ENCODE assay signal across 9 mouse cellular contexts in genomic region chr12:16550983-16551454, GRCm38 (mm10). TPM values are rescaled to one million over a fixed set of nuclear protein-coding genes. Genes with fewer than 3 reads are reported as not detected.
DNase-seq lines count a peak whose midpoint lies in the region; ATAC-seq and TF ChIP-seq lines count a peak whose summit lies in the region.
"Had no signal": no experiment of that assay in that cellular context is flagged by ENCODE, and none has a peak within 500 bp of the region (broad histone marks: within the 10 kb centered on the region; RNA-seq: fewer than 3 reads in every experiment).

No protein-coding gene starts in this region.

- peaks cover 32% of the 10 kb centered on the region for H3K4me1 ChIP-seq in neural tube, embryonic 13.5 days (replicated peaks)
- H3K4me1 ChIP-seq in heart, embryonic 10.5 days, result peaks cover 28% of the 10 kb centered on the region
- no peaks in the 10 kb centered on the region for H3K4me1 ChIP-seq in stomach, postnatal 0 days (replicated peaks; ENCODE audit: control insufficient read depth, insufficient read depth)
- no peaks in the 10 kb centered on the region for H3K4me1 ChIP-seq in liver, postnatal 0 days (ENCODE audit: insufficient read depth)
- H3K4me1 ChIP-seq: intestine, embryonic 15.5 days had no signal

- 52% methylated on average over 12 of the region's 12 CpGs for WGBS in neural tube, embryonic 13.5 days
- 65% methylated on average over 12 of the region's 12 CpGs for WGBS in heart, embryonic 10.5 days
- WGBS in stomach, postnatal 0 days, result 80% methylated on average over 12 of the region's 12 CpGs
- WGBS in liver, postnatal 0 days (ENCODE audit: insufficient replicate concordance), result 87% methylated on average over 12 of the region's 12 CpGs

- peak; percentile 44 for ATAC-seq in neural tube, embryonic 13.5 days (ENCODE audit: low read depth)
- ATAC-seq in stomach, postnatal 0 days (ENCODE audit: low FRiP score, low TSS enrichment), result no peak
- no peak for ATAC-seq in liver, postnatal 0 days
- ATAC-seq: intestine, embryonic 15.5 days had no signal

- H3K4me3 ChIP-seq in neural tube, embryonic 13.5 days, result no peak overlapping the region
- no peak overlapping the region for H3K4me3 ChIP-seq in heart, embryonic 10.5 days
- H3K4me3 ChIP-seq in stomach, postnatal 0 days (ENCODE audit: low read depth, low read length), result no peak overlapping the region
- no peak overlapping the region for H3K4me3 ChIP-seq in liver, postnatal 0 days (ENCODE audit: low read depth, low read length)
- H3K4me3 ChIP-seq: intestine, embryonic 15.5 days had no signal

- no peak for DNase-seq in neural tube, embryonic 10.5 days (ENCODE audit: extremely low spot score, low spot score)
- no peak for DNase-seq in heart, embryonic 10.5 days (ENCODE audit: low spot score)
- peak; percentile 68 to 88 for DNase-seq in layer of hippocampus, adult 18-20 months (ENCODE audit: low spot score in 2 of 2)
- peak; percentile 69 to 75 for DNase-seq in right cerebral cortex, postnatal 10 days (ENCODE audit: low spot score in 2 of 2)
- no peak for DNase-seq in stomach, postnatal 0 days (ENCODE audit: low spot score)
- no peak for DNase-seq in liver, postnatal 0 days
- no peak for DNase-seq in adrenal gland, postnatal 10 days

- no peak for TF ChIP-seq EP300 in stomach, postnatal 0 days (optimal IDR thresholded peaks at IDR 0.05)
- no peak for TF ChIP-seq EP300 in liver, postnatal 0 days (IDR thresholded peaks at IDR 0.05; ENCODE audit: low read depth)

- TF ChIP-seq CTCF in stomach, postnatal 0 days (IDR thresholded peaks at IDR 0.05; ENCODE audit: low read depth), result no peak
- no peak for TF ChIP-seq CTCF in liver, postnatal 0 days (IDR thresholded peaks at IDR 0.05; ENCODE audit: low read depth)

- H3K27ac ChIP-seq in neural tube, embryonic 13.5 days (replicated peaks), result peak overlapping the region; percentile 24; the same call in 1 of the 2 replicates
- H3K27ac ChIP-seq in heart, embryonic 10.5 days, result peak overlapping the region; percentile 62; the same call in 1 of the 2 replicates
- no peak overlapping the region for H3K27ac ChIP-seq in stomach, postnatal 0 days (replicated peaks)
- no peak overlapping the region for H3K27ac ChIP-seq in liver, postnatal 0 days (ENCODE audit: low read depth)
- H3K27ac ChIP-seq: intestine, embryonic 15.5 days had no signal

- no peak overlapping the region for H3K9ac ChIP-seq in neural tube, embryonic 13.5 days
- H3K9ac ChIP-seq in stomach, postnatal 0 days (ENCODE audit: low read length), result no peak overlapping the region
- no peak overlapping the region for H3K9ac ChIP-seq in liver, postnatal 0 days (replicated peaks)
- H3K9ac ChIP-seq: intestine, embryonic 15.5 days had no signal

- H3K9me3 ChIP-seq in neural tube, embryonic 13.5 days, result no peaks in the 10 kb centered on the region
- H3K9me3 ChIP-seq in heart, embryonic 10.5 days, result no peaks in the 10 kb centered on the region
- no peaks in the 10 kb centered on the region for H3K9me3 ChIP-seq in stomach, postnatal 0 days (ENCODE audit: control insufficient read depth, low read length)
- H3K9me3 ChIP-seq in liver, postnatal 0 days (ENCODE audit: low read length), result no peaks in the 10 kb centered on the region
- H3K9me3 ChIP-seq: intestine, embryonic 15.5 days had no signal

- H3K4me2 ChIP-seq in neural tube, embryonic 13.5 days, result no peak overlapping the region
- H3K4me2 ChIP-seq in stomach, postnatal 0 days (replicated peaks; ENCODE audit: low read depth), result no peak overlapping the region
- no peak overlapping the region for H3K4me2 ChIP-seq in liver, postnatal 0 days (ENCODE audit: low read depth, low read length)
- H3K4me2 ChIP-seq: intestine, embryonic 15.5 days had no signal

- no peaks in the 10 kb centered on the region for H3K27me3 ChIP-seq in neural tube, embryonic 13.5 days
- no peaks in the 10 kb centered on the region for H3K27me3 ChIP-seq in heart, embryonic 10.5 days (ENCODE audit: insufficient read depth, poor library complexity, severe bottlenecking)
- no peaks in the 10 kb centered on the region for H3K27me3 ChIP-seq in stomach, postnatal 0 days (ENCODE audit: control insufficient read depth, insufficient read depth, low read length)
- H3K27me3 ChIP-seq in liver, postnatal 0 days (ENCODE audit: insufficient read depth, low read length), result no peaks in the 10 kb centered on the region
- H3K27me3 ChIP-seq: intestine, embryonic 15.5 days had no signal

- H3K36me3 ChIP-seq in neural tube, embryonic 13.5 days, result peaks cover 64% of the 10 kb centered on the region
- peaks cover 20% of the 10 kb centered on the region; the same call in 1 of the 2 replicates for H3K36me3 ChIP-seq in heart, embryonic 10.5 days
- H3K36me3 ChIP-seq in stomach, postnatal 0 days (ENCODE audit: control insufficient read depth, insufficient read depth, low read length), result peaks cover 7% of the 10 kb centered on the region; the same call in 1 of the 2 replicates
- H3K36me3 ChIP-seq in liver, postnatal 0 days (replicated peaks; ENCODE audit: insufficient read depth, low read length), result peaks cover 78% of the 10 kb centered on the region
- H3K36me3 ChIP-seq: intestine, embryonic 15.5 days had no signal

RNA-seq across cellular contexts. Expression of gene Lpin1, which starts 59.7 kb away (rescaled TPM):
- 15.9 and 16.1 TPM in 2 replicates for polyA plus RNA-seq in neural tube, embryonic 13.5 days (2015; fragmentation: Nextera tagmentation; extraction: Ambion mirVana)
- polyA plus RNA-seq in heart, embryonic 10.5 days (2016; fragmentation: Nextera tagmentation; extraction: Ambion mirVana), result 3.3 and 4.6 TPM in 2 replicates
- 10 to 100 TPM; 27.3 TPM for total RNA-seq in layer of hippocampus, adult 18-20 months (2021)
- polyA plus RNA-seq in stomach, postnatal 0 days (2015; fragmentation: Nextera tagmentation; extraction: Ambion mirVana), result 1.6 and 1.8 TPM in 2 replicates
- polyA plus RNA-seq in liver, postnatal 0 days (2015; fragmentation: Nextera tagmentation; extraction: Ambion mirVana), result 4.6 and 14.3 TPM in 2 replicates
- total RNA-seq in adrenal gland, postnatal 10 days (2021), result 100 to 1,000 TPM in 1 of 2 experiments, 10 to 100 TPM in 1; 76.2 to 163 TPM

Comparison
In these comparisons a context has a peak if more than half of its experiments do, and no peak if none do; other contexts are left out.
1. H3K27ac ChIP-seq: peak in neural tube, embryonic 13.5 days (single experiment) and heart, embryonic 10.5 days (single experiment); none in stomach, postnatal 0 days (single experiment) and liver, postnatal 0 days (single experiment).
2. DNase-seq: peak in layer of hippocampus, adult 18-20 months (2 of 2) and right cerebral cortex, postnatal 10 days (2 of 2); none in neural tube, embryonic 10.5 days (single experiment), heart, embryonic 10.5 days (single experiment), stomach, postnatal 0 days (single experiment), liver, postnatal 0 days (single experiment) and adrenal gland, postnatal 10 days (single experiment).